Mouse (Mus musculus): Measurements from ENCODE around the gene Asna1. TPM values are rescaled to one million over a fixed set of nuclear protein-coding genes. Genes with fewer than 3 reads are reported as not detected.

The Asna1 gene
- total and polyA plus RNA-seq, 3 experiments, result 104 to 106 (median 106) TPM

DNA sequence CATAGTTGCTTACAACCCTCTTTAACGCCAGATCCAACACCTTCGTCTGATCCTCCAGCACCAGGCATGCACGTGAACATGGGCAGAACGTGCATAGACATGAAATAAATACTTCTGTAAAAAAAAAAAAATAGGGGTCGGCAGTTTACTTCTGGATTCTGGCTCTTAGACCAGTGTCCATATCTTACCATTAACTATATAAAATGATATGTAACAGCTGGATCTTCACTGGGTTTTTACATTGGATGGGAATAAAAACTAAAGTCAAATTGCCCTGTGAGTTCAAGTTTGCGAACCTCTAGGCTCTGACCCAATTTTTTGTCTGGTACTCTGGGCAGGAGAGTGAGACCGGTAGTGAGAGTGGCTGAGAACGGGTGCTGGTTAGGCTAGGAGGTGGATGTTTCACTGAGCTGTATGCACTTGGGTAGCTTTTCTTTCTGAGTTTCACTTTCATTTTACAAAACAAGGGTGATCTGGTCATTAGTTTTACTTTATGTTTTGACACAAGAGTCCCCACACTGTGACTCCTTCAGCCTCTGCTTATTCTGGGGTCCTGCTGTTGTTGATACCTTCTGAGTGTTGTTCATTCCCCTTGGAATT lies 50.4 kb downstream of the Asna1 start:
- no peak for DNase-seq

DNA sequence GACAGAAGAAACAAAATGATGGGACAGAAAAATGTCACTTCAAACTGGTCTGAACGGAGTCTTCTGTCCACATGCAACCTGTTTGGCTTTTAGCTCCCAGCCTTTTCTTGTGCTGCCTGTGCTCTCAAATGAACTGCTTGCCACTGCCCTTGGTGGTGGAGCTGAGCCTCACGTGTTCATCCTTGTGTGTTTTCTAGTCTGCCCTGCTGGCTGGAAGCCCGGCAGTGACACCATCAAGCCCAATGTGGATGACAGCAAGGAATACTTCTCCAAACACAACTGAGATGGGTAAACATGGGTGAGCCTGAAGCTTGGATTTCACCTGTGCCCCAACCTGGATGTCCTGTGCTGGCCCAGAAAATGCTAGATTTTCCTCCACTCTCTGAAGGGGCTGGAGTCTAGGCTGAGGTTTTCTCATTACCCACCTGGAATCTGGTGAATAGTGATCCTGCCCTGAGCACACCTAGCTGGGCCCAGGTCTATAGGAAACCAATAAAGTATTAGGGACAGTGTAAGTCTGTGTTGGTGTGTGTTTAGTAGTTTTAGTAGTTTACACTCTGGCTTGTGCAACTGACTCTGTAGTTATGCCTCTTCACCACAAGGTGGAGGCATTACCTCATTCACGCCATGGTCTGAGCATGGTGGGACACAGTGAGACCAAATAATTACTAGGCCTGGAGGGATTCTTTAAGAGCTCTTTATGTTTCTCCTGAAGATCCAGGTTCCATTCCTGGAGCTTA lies 51.1 kb downstream of the Asna1 start:
- DNase-seq, result peak; percentile 91

DNA sequence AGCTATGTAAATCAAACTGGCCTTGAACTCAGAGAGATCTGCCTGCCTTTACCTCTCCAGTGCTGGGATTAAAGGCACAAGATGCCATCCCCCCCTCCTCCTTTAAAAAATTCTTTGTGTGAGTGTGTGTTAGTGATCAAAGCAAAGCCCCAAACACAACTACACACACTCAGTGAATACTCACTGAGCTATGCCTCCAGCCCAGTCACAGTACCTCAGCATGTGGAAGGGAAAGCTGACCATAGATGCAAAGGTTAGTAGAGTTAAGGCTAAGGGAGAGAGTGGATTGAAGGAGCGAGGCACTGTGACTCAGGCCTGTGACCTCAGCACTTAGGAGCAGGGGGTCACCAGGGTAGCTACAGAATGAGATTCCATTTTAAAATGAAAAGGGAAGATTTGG lies 52.0 kb downstream of the Asna1 start:
- DNase-seq, result peak; percentile 38

DNA sequence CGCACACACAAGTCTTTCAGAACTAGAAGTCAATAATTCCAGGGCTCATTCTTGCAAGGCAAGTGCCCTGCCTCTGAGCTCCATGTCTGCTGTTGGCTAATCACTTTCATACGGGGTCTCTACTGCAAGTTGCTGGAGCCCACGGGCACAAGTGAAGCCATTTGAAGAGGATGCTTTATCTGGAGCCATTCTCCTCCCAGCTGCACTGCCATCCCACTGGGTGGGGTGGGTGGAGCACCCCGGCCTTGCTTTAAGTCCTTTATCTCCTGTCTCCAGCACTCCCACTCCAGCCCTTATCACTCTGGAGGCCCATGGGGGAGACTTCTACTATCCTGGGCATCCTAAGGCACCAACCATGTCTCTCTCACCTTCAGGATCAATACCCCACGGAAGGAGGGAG lies 54.2 kb downstream of the Asna1 start:
- DNase-seq, result no peak

DNA sequence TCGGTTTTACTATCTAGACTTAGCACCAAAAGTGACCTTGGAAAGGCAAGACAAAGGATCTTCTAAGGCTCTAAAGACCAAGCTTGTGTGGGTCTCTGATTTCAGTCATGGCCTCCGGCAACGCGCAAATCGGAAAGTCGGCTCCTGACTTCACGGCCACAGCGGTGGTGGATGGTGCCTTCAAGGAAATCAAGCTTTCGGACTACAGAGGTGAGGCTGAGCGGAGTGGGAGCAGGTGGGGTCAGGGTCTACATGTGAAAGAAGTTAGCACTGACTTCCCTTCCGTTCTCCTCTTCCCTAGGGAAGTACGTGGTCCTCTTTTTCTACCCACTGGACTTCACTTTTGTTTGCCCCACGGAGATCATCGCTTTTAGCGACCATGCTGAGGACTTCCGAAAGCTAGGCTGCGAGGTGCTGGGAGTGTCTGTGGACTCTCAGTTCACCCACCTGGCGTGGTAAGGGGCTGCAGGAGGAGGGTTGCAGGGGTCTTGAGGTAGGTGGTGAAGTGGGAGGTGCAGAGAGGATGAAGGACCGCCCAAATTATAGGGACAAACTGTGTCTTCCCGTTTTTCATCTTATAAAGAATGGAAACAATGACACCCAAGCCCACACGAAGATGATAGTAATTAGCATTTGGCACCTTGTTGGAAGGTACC lies 54.8 kb downstream of the Asna1 start:
- DNase-seq, result no peak

DNA sequence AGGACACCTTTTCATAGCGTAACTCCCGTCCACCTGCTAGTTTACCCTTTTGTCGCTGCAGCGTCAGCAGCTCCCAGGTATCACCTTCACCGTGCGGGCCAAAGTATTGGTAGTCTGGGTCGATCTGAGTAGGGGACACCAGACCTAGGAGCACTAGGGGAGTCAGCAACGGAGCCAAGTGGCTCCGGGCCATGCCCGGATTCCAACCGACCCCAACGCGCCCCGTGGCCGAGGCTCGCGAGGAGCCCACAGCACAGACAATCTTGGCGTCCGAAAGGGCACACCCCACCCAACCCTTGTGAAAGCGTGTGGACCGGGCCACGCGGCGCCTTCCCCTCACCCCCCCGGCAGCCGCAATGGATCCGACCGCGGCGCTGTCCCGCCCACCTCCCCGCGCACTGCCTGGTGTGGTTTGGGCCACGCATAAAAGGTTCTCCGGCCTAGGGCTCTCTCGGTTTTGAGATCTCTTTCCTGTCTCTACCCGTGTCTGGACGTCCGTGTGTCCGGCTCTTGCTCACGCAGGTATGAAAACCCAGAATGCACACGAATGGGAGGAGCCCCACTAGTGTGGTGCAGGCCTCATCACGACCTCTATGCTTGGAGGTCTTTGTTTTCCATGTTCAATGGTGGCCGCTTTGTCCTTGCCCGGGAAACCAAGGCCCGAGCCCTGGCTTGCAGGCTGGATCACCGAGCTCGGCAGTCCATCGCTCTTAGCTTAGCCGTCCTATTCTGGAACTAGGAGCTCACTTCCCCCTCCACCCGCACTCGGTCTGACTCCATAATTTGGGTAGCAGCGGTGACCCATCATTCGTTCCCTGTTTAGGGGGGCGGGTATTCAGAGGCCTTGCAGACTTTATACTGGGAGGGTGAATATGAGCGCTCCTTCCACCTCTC lies 55.6 kb downstream of the Asna1 start, which contains the start of the genes Gm49661, Prdx2 and Rnaseh2a:
Gene Gm49661 (minus strand): TSS at position 193 of the 894 bp plus-strand sequence.
Gene Prdx2 (plus strand): TSS at position 347 of the 894 bp plus-strand sequence.
Gene Rnaseh2a (minus strand): TSS at position 527 of the 894 bp plus-strand sequence.
- DNase-seq, result peak; percentile 89

DNA sequence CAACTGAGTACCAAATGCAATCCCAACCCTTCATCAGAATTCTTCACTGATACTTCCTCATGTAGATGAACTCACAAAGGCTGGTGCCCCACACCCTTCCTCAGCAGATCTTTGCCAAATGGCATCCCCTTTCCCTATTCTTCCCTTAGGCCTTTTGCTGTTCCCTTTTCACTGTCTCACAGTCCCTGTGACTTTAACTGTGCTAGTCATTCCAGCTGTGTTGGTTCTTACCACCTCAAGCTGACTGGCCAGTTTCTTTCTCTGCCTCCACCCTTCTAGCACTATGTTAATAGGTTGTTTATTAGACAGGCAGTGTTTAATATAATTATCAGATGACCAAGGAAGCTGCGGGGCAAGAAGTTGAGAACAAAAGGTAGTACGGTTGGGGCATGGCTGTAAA lies 56.4 kb downstream of the Asna1 start:
- peak; percentile 38 for DNase-seq

Small RNA genes within 50 kb of the gene (microRNA-seq; reads per million reads assigned to microRNA genes)
- 0 to 0.83 reads per million in 2 experiments for gene Mir7070

Other genes starting within 250 kb of the Asna1 start
- 100 to 1,000 TPM in 1 of 2 experiments, 10 to 100 TPM in 1; 91.3 to 113 TPM for gene Nfix, start 224.9 kb downstream of the Asna1 start, total RNA-seq (2021)
- gene Nfix, start 224.9 kb downstream of the Asna1 start, polyA plus RNA-seq (2012; rRNA removed), result 47.0 and 59.9 TPM in 2 replicates
- gene Dand5, start 202.5 kb downstream of the Asna1 start, total RNA-seq (2021), result 10 to 100 TPM; 11.5 to 12.2 TPM
- 5.1 and 7.0 TPM in 2 replicates for gene Dand5, start 202.5 kb downstream of the Asna1 start, polyA plus RNA-seq (2012; rRNA removed)
- gene Gadd45gip1, start 193.8 kb downstream of the Asna1 start, total RNA-seq (2021), result 10 to 100 TPM; 72.6 to 74.9 TPM
- 141 and 196 TPM in 2 replicates for gene Gadd45gip1, start 193.8 kb downstream of the Asna1 start, polyA plus RNA-seq (2012; rRNA removed)
- gene Rad23a, start 184.6 kb downstream of the Asna1 start, total RNA-seq (2021), result 100 to 1,000 TPM; 122 to 141 TPM
- gene Rad23a, start 184.6 kb downstream of the Asna1 start, polyA plus RNA-seq (2012; rRNA removed), result 128 and 131 TPM in 2 replicates
- gene Calr, start 178.3 kb downstream of the Asna1 start, total RNA-seq (2021), result 100 to 1,000 TPM; 684 to 730 TPM
- gene Calr, start 178.3 kb downstream of the Asna1 start, polyA plus RNA-seq (2012; rRNA removed), result 88.2 and 91.2 TPM in 2 replicates
- 10 to 100 TPM; 61.6 to 69.3 TPM for gene Farsa, start 168.3 kb downstream of the Asna1 start, total RNA-seq (2021)
- gene Farsa, start 168.3 kb downstream of the Asna1 start, polyA plus RNA-seq (2012; rRNA removed), result 45.3 and 51.4 TPM in 2 replicates
- gene Syce2, start 153.2 kb downstream of the Asna1 start, total RNA-seq (2021), result 1 to 10 TPM; 8.0 to 8.7 TPM
- gene Syce2, start 153.2 kb downstream of the Asna1 start, polyA plus RNA-seq (2012; rRNA removed), result 0.80 and 2.1 TPM in 2 replicates
- gene Gcdh, start 131.4 kb downstream of the Asna1 start, total RNA-seq (2021), result 10 to 100 TPM; 50.1 to 59.0 TPM
- gene Gcdh, start 131.4 kb downstream of the Asna1 start, polyA plus RNA-seq (2012; rRNA removed), result 652 and 657 TPM in 2 replicates
- gene Klf1, start 123.4 kb downstream of the Asna1 start, total RNA-seq (2021), result under 1 TPM; 0.17 to 0.23 TPM
- gene Klf1, start 123.4 kb downstream of the Asna1 start, polyA plus RNA-seq (2012; rRNA removed), result 0.41 and 0.61 TPM in 2 replicates
- 10 to 100 TPM; 10.9 to 17.5 TPM for gene Dnase2a, start 116.7 kb downstream of the Asna1 start, total RNA-seq (2021)
- 12.1 and 13.3 TPM in 2 replicates for gene Dnase2a, start 116.7 kb downstream of the Asna1 start, polyA plus RNA-seq (2012; rRNA removed)
- gene Mast1, start 87.9 kb downstream of the Asna1 start, total RNA-seq (2021), result 1 to 10 TPM; 1.5 to 2.8 TPM
- 3.7 and 4.4 TPM in 2 replicates for gene Mast1, start 87.9 kb downstream of the Asna1 start, polyA plus RNA-seq (2012; rRNA removed)
- gene Rtbdn, start 78.3 kb downstream of the Asna1 start, total RNA-seq (2021), result not detected
- gene Rtbdn, start 78.3 kb downstream of the Asna1 start, polyA plus RNA-seq (2012; rRNA removed), result 0.25 and 0.34 TPM in 2 replicates
- 1 to 10 TPM; 2.1 to 2.4 TPM for gene Gm49661, start 55.8 kb downstream of the Asna1 start, total RNA-seq (2021)
- gene Gm49661, start 55.8 kb downstream of the Asna1 start, polyA plus RNA-seq (2012; rRNA removed), result 2.1 TPM in 1 of 2 replicates, not detected in the other
- gene Prdx2, start 55.7 kb downstream of the Asna1 start, total RNA-seq (2021), result 100 to 1,000 TPM; 671 to 700 TPM
- 181 and 240 TPM in 2 replicates for gene Prdx2, start 55.7 kb downstream of the Asna1 start, polyA plus RNA-seq (2012; rRNA removed)
- gene Rnaseh2a, start 55.5 kb downstream of the Asna1 start, total RNA-seq (2021), result 100 to 1,000 TPM in 1 of 2 experiments, 10 to 100 TPM in 1; 87.7 to 112 TPM
- gene Rnaseh2a, start 55.5 kb downstream of the Asna1 start, polyA plus RNA-seq (2012; rRNA removed), result 61.7 and 76.6 TPM in 2 replicates
- gene Junb, start 46.6 kb downstream of the Asna1 start, total RNA-seq (2021), result 10 to 100 TPM; 37.0 to 90.7 TPM
- gene Junb, start 46.6 kb downstream of the Asna1 start, polyA plus RNA-seq (2012; rRNA removed), result 78.9 and 91.4 TPM in 2 replicates
- gene Hook2, start 34.7 kb downstream of the Asna1 start, total RNA-seq (2021), result 1 to 10 TPM; 6.1 to 6.2 TPM
- 6.5 and 6.7 TPM in 2 replicates for gene Hook2, start 34.7 kb downstream of the Asna1 start, polyA plus RNA-seq (2012; rRNA removed)
- gene Best2, start 10.8 kb downstream of the Asna1 start, total RNA-seq (2021), result not detected
- 0.18 TPM in 1 of 2 replicates, not detected in the other for gene Best2, start 10.8 kb downstream of the Asna1 start, polyA plus RNA-seq (2012; rRNA removed)
- gene Trir, start 1.5 kb upstream of the Asna1 start, total RNA-seq (2021), result 100 to 1,000 TPM; 160 to 184 TPM
- 64.2 and 67.6 TPM in 2 replicates for gene Trir, start 1.5 kb upstream of the Asna1 start, polyA plus RNA-seq (2012; rRNA removed)
- 100 to 1,000 TPM in 1 of 2 experiments, 10 to 100 TPM in 1; 68.3 to 101 TPM for gene Tnpo2, start 11.6 kb upstream of the Asna1 start, total RNA-seq (2021)
- gene Tnpo2, start 11.6 kb upstream of the Asna1 start, polyA plus RNA-seq (2012; rRNA removed), result 44.7 and 54.1 TPM in 2 replicates
- gene Fbxw9, start 34.8 kb upstream of the Asna1 start, total RNA-seq (2021), result 10 to 100 TPM; 12.3 to 13.5 TPM
- 55.8 and 56.2 TPM in 2 replicates for gene Fbxw9, start 34.8 kb upstream of the Asna1 start, polyA plus RNA-seq (2012; rRNA removed)
- not detected for gene Gm5741, start 42.7 kb upstream of the Asna1 start, total RNA-seq (2021)
- not detected in 2 replicates for gene Gm5741, start 42.7 kb upstream of the Asna1 start, polyA plus RNA-seq (2012; rRNA removed)
- gene Dhps, start 46.5 kb upstream of the Asna1 start, total RNA-seq (2021), result 10 to 100 TPM; 26.0 to 28.3 TPM
- gene Dhps, start 46.5 kb upstream of the Asna1 start, polyA plus RNA-seq (2012; rRNA removed), result 68.6 and 69.6 TPM in 2 replicates
- gene Wdr83os, start 55.5 kb upstream of the Asna1 start, total RNA-seq (2021), result 10 to 100 TPM; 77.5 to 90.1 TPM
- gene Wdr83os, start 55.5 kb upstream of the Asna1 start, polyA plus RNA-seq (2012; rRNA removed), result 104 and 142 TPM in 2 replicates
- 10 to 100 TPM; 17.4 to 24.9 TPM for gene Wdr83, start 56.0 kb upstream of the Asna1 start, total RNA-seq (2021)
- 15.3 and 17.4 TPM in 2 replicates for gene Wdr83, start 56.0 kb upstream of the Asna1 start, polyA plus RNA-seq (2012; rRNA removed)
- 10 to 100 TPM; 34.0 to 52.7 TPM for gene Man2b1, start 58.0 kb upstream of the Asna1 start, total RNA-seq (2021)
- 36.1 and 46.0 TPM in 2 replicates for gene Man2b1, start 58.0 kb upstream of the Asna1 start, polyA plus RNA-seq (2012; rRNA removed)
- gene Zfp791, start 97.8 kb upstream of the Asna1 start, total RNA-seq (2021), result 1 to 10 TPM; 1.6 to 2.0 TPM
- gene Zfp791, start 97.8 kb upstream of the Asna1 start, polyA plus RNA-seq (2012; rRNA removed), result 0.08 and 0.25 TPM in 2 replicates
- not detected for gene Cks1brt, start 126.6 kb upstream of the Asna1 start, total RNA-seq (2021)
- not detected in 2 replicates for gene Cks1brt, start 126.6 kb upstream of the Asna1 start, polyA plus RNA-seq (2012; rRNA removed)
- not detected for gene Olfr371, start 200.7 kb upstream of the Asna1 start, total RNA-seq (2021)
- not detected in 2 replicates for gene Olfr371, start 200.7 kb upstream of the Asna1 start, polyA plus RNA-seq (2012; rRNA removed)

All from adrenal gland, adult 2 months (tissue).